Mouse (Mus musculus) embryonic stem cell, embryonic (primary cell): ENCODE results near the gene Sars2.

Experiments
- CTCF ChIA-PET, 4 experiments: fragments of 300-600 bp in 2 of 4; fragments of 350-600 bp in 2 of 4; sonication (Branson Sonifier 250); formaldehyde crosslinking; loops; one replicate each; lab custom pipeline; 2022; ENCODE audit warnings: inconsistent platforms in 2 of 4; lab: Charles Lee
- POLR2A ChIA-PET, 4 experiments: fragments of 300-600 bp in 2 of 4; fragments of 350-600 bp in 2 of 4; sonication (Branson Sonifier 250); formaldehyde crosslinking; loops; one replicate each; lab custom pipeline; 2022; ENCODE audit warnings: antibody characterized with exemption in 4 of 4, inconsistent platforms in 1 of 4; lab: Charles Lee

The Sars2 gene

GRCm38 (mm10) chr7:28778825-28779224 is 37.0 kb downstream of the Sars2 start:
- ChIA-PET CTCF (interaction anchor here in 3 of 4 experiments (0.7 to 2.8 kb wide), 8 partner anchors 8 to 518 kb away, joined by 3 to 25 read pairs (median 6); partner anchors contain the start of genes Mrps12 (in 1 of the 3), Rinl (in 1 of the 3), Sars2 (in 1 of the 3) and Sirt2 (in 1 of the 3)), POLR2A (interaction anchor here in 3 of 4 experiments (1.0 to 6.5 kb wide), 6 partner anchors 11 to 104 kb away, joined by 3 to 47 read pairs (median 4); partner anchors contain the start of genes Rinl (in 1 of the 3) and Sirt2 (in 1 of the 3))

DNA sequence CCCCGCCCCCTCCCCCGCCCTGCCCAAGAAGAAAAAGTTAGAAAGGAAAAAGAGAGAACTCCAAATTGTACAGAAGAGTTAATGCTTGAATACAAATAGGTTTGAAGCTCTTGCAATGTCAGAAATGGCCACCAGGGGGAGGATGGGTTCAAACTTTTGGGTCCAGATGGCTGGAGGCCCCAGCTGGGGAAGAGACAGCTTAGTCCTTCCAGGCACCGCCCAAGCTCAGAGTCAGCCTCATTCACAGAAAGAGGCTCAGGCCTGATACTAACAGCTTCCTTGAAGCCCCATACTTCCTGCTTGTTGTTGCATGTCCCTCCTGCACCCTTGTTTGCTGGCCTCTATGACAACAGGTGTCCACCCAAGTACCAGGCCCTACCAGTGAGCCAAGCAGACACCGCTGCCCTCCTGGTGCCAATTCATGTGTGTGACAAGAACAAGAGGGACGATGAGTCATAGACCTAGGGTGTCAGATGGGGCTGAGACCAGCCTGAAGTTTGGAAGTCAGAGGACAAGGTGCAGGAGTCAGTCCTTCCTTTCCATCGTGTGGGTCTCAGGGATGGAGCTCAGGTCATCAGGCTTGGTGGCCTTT is 38.4 kb downstream of the Sars2 start:
- ChIA-PET CTCF (interaction anchor here (0.5 to 2.8 kb wide), 80 partner anchors 9 to 1349 kb away, joined by 3 to 36 read pairs (median 4); partner anchors contain the start of genes Sirt2 (in 3 of the 4), Rinl (in 2 of the 4), Actn4 (in 1 of the 4) and Eif3k (in 1 of the 4)), POLR2A (interaction anchor here (0.5 to 6.5 kb wide), 61 partner anchors 9 to 388 kb away, joined by 3 to 47 read pairs (median 4); partner anchors contain the start of genes Mrps12 (in 3 of the 4), Sars2 (in 3 of the 4), Rinl (in 2 of the 4) and Sirt2 (in 2 of the 4))

DNA sequence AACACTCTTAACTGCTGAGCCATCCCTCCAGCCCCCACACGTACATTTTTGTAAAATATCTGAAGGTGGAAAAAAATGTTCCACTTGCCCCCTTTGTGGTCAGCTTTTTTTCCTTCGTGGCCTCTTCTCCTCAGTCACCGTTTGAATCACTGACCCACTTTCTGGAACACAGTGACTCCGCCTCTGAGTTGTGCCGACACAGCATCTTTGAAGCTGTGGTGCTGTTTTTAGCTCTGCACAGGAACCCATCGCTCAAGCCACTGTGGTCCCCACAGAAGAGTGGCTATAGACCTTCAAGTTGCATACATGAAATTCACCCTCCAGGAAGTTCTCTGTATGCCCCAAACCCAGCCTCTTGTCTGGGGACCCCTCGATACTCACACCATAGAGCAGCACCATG is 39.1 kb downstream of the Sars2 start:
- ChIA-PET POLR2A (interaction anchor here in 3 of 4 experiments (1.0 to 6.5 kb wide), 21 partner anchors 9 to 258 kb away, joined by 3 to 47 read pairs (median 5); partner anchors contain the start of genes Actn4 (in 1 of the 3), Mrps12 (in 1 of the 3), Rinl (in 1 of the 3) and Sars2 (in 1 of the 3)), CTCF (interaction anchor here (0.6 to 2.2 kb wide), 15 partner anchors 9 to 259 kb away, joined by 3 to 36 read pairs (median 5); partner anchors contain the start of genes Actn4 (in 1 of the 4), Mrps12 (in 1 of the 4), Rinl (in 1 of the 4) and Sars2 (in 1 of the 4))

DNA sequence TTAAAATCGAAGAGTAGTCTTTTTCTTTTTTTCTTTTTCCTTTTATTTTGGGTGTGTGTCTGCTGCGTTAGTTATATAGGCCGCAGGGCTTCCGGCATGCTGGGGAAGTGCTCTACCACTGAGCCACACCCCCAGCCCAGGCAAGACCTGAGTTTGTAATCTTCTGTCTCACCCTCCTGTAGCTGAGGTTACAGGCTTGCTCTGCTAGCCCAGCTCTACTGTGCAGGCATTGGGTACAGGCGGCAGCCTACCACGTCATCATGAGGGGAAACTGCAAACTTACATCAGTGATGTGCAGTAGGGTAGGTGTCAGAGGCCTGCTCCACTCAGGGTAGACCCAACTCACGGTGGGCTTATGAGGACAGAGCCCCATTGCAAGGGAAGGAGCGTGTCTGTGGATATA is 39.5 kb downstream of the Sars2 start:
- POLR2A ChIA-PET: interaction anchor here (0.9 to 6.5 kb wide), 12 partner anchors 9 to 258 kb away, joined by 3 to 47 read pairs (median 5); partner anchors contain the start of gene Rinl (in 1 of the 4)

GRCm38 (mm10) chr7:28785161-28785560 is 43.4 kb downstream of the Sars2 start:
- POLR2A ChIA-PET: interaction anchor here in 3 of 4 experiments (0.6 to 2.2 kb wide), 18 partner anchors 10 to 393 kb away, joined by 3 to 12 read pairs (median 4); partner anchors contain the start of genes Fbxo27 (in 1 of the 3), Med29 (in 1 of the 3), Paf1 (in 1 of the 3) and Sirt2 (in 1 of the 3)
- CTCF ChIA-PET: interaction anchor here (0.6 to 3.4 kb wide), 8 partner anchors 8 to 255 kb away, joined by 3 to 12 read pairs (median 3); partner anchors contain the start of genes Mrps12 (in 2 of the 4) and Sars2 (in 2 of the 4)

More for the DNA sequence above, 39.5 kb downstream of the Sars2 start:
- CTCF ChIA-PET: interaction anchor here in 3 of 4 experiments (0.6 to 2.1 kb wide), 5 partner anchors 9 to 99 kb away, joined by 3 to 36 read pairs (median 3); partner anchors contain the start of gene Rinl (in 1 of the 3)

DNA sequence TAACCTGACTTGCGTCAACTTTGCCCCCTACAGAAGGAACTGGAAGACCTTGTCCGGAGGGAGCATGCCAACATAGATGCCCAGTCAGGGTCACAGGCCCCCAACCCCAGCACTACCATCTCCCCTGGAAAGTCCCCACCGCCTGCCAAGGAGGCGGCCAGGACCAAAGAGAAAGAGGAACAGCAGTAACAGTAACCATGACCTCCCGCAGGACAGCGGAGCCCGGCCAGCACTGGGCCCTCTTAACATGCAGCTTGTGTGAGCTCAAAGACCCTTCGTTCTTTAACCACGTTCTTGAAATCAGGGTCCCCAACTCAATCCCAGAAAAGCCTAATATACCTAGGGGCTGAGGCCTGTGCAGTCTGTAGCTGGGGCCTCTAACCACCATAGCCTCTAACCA is 46.1 kb downstream of the Sars2 start:
- ChIA-PET CTCF (interaction anchor here in 1 of 4 experiments (2.5 kb wide), 1 partner anchor 8 kb away, joined by 9 read pairs; no protein-coding TSS in a partner anchor), POLR2A (interaction anchor here in 2 of 4 experiments (0.6 to 5.8 kb wide), 7 partner anchors 8 to 338 kb away, joined by 3 to 47 read pairs (median 3); no protein-coding TSS in a partner anchor)

DNA sequence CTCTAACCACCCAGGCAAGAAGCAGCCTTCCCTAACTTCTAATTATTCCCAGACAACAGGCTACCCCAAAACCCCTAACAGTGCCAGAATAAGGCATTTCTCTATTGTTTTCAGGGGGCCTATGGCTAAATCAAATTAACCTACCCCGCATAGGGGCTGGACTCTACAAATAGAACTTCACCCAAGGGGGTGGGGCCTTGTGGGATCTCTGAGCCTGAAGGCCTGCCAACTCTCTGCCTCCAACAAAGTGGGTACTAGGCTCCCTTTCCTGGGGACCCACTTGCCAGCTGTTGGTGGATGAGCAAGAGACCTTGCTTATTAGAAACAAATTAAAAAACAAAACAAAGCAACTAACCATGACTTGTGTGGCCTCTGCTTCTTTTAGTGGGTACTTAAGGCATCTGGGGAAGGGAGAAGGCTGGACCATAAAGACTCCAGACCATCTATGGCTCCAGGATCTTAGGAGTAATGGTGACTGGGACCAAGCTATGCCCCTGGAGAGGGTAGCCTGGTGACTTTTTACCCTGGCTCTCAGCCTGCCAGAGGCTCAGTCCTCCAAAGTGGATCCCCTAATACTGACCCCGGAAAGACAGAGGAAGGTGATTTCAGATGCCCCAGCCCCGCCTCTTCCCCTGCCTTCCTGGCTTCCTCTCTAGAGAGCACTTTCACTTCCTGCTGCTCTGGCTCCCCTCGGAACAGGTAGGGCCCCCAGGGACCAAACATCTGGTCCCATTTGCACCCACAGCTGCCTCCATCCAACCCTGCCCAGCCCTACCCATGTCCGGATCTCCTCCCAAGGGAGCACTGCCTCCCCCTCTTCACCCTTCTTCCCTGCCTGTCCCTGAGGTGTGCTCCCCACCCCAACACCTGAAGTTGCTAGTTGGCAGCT is 46.8 kb downstream of the Sars2 start, which contains the start of gene Rinl:
Gene Rinl (plus strand): TSS at position 663 of the 889 bp plus-strand sequence.
- ChIA-PET POLR2A (interaction anchor here in 2 of 4 experiments (0.5 to 5.8 kb wide), 14 partner anchors 9 to 337 kb away, joined by 3 to 47 read pairs (median 4); partner anchors contain the start of genes Mrps12 (in 2 of the 2), Sars2 (in 2 of the 2), Eif3k (in 1 of the 2) and Hnrnpl (in 1 of the 2)), CTCF (interaction anchor here in 2 of 4 experiments (0.5 to 4.7 kb wide), 4 partner anchors 8 to 79 kb away, joined by 3 to 36 read pairs (median 11); no protein-coding TSS in a partner anchor)

DNA sequence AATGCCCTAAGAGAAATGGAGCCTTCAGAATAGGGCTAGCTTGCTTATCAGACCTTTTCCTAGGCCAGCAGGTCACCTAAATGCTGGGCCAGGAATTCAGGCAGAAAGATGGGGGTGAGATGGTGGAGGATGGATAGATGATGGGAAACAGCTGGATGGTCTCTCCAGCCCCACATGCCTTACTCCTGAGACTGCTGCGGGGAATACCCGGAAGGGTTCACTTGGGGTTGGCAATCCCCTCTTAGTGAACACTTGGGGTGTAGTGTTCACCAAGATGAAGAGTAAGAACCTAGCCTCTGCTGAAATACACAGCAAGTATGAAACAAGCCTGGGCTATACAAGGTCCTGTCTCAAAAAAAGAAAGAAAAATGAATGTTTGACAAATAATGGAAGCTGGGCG is 47.4 kb downstream of the Sars2 start:
- ChIA-PET CTCF (interaction anchor here (0.5 to 4.7 kb wide), 11 partner anchors 9 to 255 kb away, joined by 3 to 36 read pairs (median 5); partner anchors contain the start of gene Sirt2 (in 1 of the 4)), POLR2A (interaction anchor here in 2 of 4 experiments (0.5 to 5.8 kb wide), 18 partner anchors 9 to 193 kb away, joined by 3 to 47 read pairs (median 4); partner anchors contain the start of genes Mrps12 (in 2 of the 2), Sars2 (in 2 of the 2), Sirt2 (in 2 of the 2) and Eif3k (in 1 of the 2))

DNA sequence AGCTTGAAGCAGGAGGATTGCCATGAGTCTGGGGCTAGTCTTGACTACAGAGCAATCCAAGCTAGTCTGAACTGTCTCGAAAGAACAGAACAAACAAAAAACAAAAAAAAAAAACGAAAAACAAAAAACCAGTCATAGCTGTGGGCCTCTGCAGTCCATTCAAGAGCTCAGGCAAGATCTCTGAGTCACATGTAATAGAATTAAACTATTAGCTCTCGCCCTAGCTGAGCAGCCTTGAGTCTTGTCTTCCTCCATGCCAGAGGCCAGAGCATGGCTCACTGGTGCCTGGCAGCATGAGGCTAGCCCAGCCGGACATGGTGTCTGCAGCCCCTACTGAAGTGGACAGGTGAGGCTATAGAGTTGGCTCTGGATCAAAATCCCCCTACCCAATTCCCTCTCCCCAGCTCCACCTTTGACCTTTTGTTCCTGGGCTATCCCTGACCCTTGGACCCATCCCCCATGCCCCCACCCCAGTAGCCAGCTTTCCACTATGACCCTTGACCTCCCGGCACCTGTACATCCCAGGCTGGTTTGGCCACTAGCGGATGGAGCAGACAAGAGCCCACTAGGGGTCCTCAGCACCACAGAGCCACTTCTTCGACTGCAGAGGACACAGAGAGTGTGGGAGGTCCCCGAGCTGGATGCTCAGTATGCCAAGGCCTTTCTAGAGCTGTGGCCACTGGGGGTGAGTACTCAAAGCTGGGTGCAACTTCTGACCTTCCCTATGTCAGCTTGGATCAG is 48.4 kb downstream of the Sars2 start:
- ChIA-PET POLR2A (interaction anchor here (0.6 to 5.8 kb wide), 26 partner anchors 8 to 348 kb away, joined by 3 to 57 read pairs (median 4); partner anchors contain the start of genes Sirt2 (in 3 of the 4) and Hnrnpl (in 1 of the 4)), CTCF (interaction anchor here (0.5 to 4.7 kb wide), 26 partner anchors 9 to 737 kb away, joined by 3 to 36 read pairs (median 4); partner anchors contain the start of genes Mrps12 (in 1 of the 4), Sars2 (in 1 of the 4) and Sirt2 (in 1 of the 4))

- CTCF ChIA-PET: interaction anchor here (0.6 to 4.7 kb wide), 20 partner anchors 9 to 492 kb away, joined by 3 to 36 read pairs (median 4); partner anchors contain the start of genes Gmfg (in 1 of the 4), Mrps12 (in 1 of the 4), Sars2 (in 1 of the 4) and Sirt2 (in 1 of the 4)
- POLR2A ChIA-PET: interaction anchor here in 3 of 4 experiments (0.6 to 5.8 kb wide), 28 partner anchors 8 to 261 kb away, joined by 3 to 57 read pairs (median 4); partner anchors contain the start of genes Eif3k (in 1 of the 3), Hnrnpl (in 1 of the 3), Map4k1 (in 1 of the 3) and Mrps12 (in 1 of the 3)
Measured at GRCm38 (mm10) chr7:28791706-28792105, 49.9 kb downstream of the Sars2 start.

DNA sequence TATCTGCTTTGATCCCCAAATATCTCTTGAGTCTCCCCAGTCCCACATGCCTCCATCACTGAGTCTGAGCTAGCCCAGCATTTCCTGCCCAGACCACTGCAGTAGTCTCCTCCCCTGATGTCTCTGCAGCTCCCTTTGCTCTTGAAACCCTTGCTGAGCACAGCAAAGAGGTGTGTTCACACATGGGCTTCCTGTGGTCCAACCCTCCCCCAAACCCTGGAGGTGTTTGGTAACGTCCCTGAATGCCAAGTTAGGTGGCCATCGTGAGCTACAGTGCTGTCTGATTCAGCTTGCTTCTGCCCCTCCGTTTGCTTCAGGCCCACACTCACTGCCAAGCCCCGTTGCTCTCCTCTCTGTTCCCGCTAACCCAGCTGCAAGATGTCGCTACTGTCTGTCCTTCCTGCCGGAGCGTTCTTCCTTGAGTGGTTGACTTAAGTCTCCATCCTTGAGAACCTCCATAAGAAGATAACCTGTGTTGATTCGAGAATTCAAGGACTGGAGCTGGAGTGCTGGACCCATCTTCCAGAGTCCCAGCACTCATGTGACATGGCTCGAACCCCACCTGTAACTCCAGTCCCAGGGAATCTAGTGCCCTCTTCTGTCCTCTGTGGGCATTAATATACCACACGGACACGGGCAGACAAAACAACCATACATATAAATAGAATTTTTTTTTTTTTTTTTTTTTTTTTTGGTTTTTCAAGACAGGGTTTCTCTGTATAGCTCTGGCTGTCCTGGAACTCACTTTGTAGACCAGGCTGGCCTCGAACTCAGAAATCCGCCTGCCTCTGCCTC is 50.8 kb downstream of the Sars2 start:
- ChIA-PET CTCF (interaction anchor here (0.5 to 4.7 kb wide), 24 partner anchors 7 to 518 kb away, joined by 3 to 36 read pairs (median 4); partner anchors contain the start of genes Gmfg (in 1 of the 4), Mrps12 (in 1 of the 4), Sars2 (in 1 of the 4) and Sirt2 (in 1 of the 4)), POLR2A (interaction anchor here in 3 of 4 experiments (0.5 to 5.8 kb wide), 40 partner anchors 9 to 190 kb away, joined by 3 to 57 read pairs (median 4); partner anchors contain the start of genes Hnrnpl (in 2 of the 3), Eif3k (in 1 of the 3), Map4k1 (in 1 of the 3) and Mrps12 (in 1 of the 3))

- POLR2A ChIA-PET: interaction anchor here in 3 of 4 experiments (0.6 to 4.6 kb wide), 11 partner anchors 13 to 881 kb away, joined by 3 to 57 read pairs (median 3); partner anchors contain the start of genes Ech1 (in 1 of the 3) and Hnrnpl (in 1 of the 3)
- CTCF ChIA-PET: interaction anchor here (0.5 to 3.2 kb wide), 20 partner anchors 9 to 449 kb away, joined by 3 to 22 read pairs (median 4); partner anchors contain the start of genes Hnrnpl (in 1 of the 4), Mrps12 (in 1 of the 4) and Sars2 (in 1 of the 4)
Measured at GRCm38 (mm10) chr7:28793834-28794233, 52.0 kb downstream of the Sars2 start.

DNA sequence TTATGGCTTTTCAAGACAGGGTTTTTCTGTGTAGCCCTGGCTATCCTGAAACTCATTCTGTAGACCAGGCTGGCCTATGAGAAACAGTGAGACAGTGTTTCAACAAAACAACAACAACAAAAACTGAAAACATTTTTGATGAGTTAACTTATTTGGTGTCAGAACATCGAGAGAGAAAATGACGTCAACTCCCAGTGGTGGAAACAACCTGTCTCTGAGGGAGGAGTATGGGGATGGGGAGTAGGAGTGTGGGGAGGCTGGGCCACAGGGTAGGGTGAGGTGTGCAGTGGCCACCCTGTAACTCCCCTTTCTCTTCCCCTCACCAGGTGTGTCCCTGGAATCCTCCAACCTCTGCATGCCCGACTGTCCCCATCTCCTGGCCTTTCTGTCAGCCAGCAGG is 52.7 kb downstream of the Sars2 start:
- ChIA-PET CTCF (interaction anchor here in 3 of 4 experiments (0.6 to 1.8 kb wide), 13 partner anchors 14 to 368 kb away, joined by 3 to 8 read pairs (median 4); partner anchors contain the start of genes Hnrnpl (in 1 of the 3), Mrps12 (in 1 of the 3) and Sars2 (in 1 of the 3)), POLR2A (interaction anchor here (0.6 to 10.2 kb wide), 15 partner anchors 9 to 486 kb away, joined by 3 to 391 read pairs (median 4); partner anchors contain the start of gene Hnrnpl (in 3 of the 4))

DNA sequence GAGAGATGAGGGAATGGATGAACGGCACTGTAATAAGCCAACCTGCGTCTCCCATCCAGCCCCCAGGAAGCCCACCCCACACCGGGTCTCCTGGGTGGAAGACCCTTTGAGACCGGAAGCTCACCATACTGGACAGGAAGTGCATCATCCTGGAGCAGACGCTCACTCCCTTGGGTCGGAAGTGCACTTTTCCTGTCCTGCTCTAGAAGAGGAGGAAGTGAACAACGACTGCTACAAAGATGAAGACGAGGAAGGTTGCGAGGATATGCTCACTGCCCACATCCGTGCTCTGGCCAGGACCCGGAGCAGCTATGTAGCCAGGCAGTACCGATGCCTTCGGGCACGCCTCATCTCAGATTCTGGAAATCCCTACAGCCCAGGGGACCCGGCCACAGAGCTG is 54.0 kb downstream of the Sars2 start:
- POLR2A ChIA-PET: interaction anchor here (0.6 to 10.2 kb wide), 39 partner anchors 8 to 403 kb away, joined by 3 to 391 read pairs (median 4); partner anchors contain the start of genes Hnrnpl (in 3 of the 4), Ech1 (in 2 of the 4), Eif3k (in 2 of the 4) and Map4k1 (in 2 of the 4)
- CTCF ChIA-PET: interaction anchor here (0.5 to 1.9 kb wide), 34 partner anchors 9 to 505 kb away, joined by 3 to 25 read pairs (median 4); partner anchors contain the start of genes Mrps12 (in 2 of the 4), Sars2 (in 2 of the 4), Capn12 (in 1 of the 4) and Hnrnpl (in 1 of the 4)
